Mouse (Mus musculus) limb, embryonic 15.5 days (tissue): Measurements from ENCODE around the gene Med29. TPM values are rescaled to one million over a fixed set of nuclear protein-coding genes. Genes with fewer than 3 reads are reported as not detected.

Source experiments
- ATAC-seq: fragments of 200-750 bp; cut with Nextera tagmentation; 2 replicates; pipeline ENCODE4 v1.8.0; 2017; ENCODE audit warnings: low read depth, moderate TSS enrichment; ENCODE audit not compliant: insufficient number of reproducible peaks, low FRiP score, low TSS enrichment
- H3K27ac ChIP-seq: fragments of 300-500 bp; sonication (generic); 2 replicates; pipeline ENCODE4 v1.5.1; 2015; ENCODE audit warnings: moderate library complexity, mild to moderate bottlenecking, inconsistent platforms
- H3K27me3 ChIP-seq: fragments of 300-500 bp; sonication (generic); 2 replicates; pipeline ENCODE4 v1.6.1; 2015; ENCODE audit warnings: inconsistent platforms
- H3K36me3 ChIP-seq: fragments of 300-500 bp; sonication (generic); 2 replicates; pipeline ENCODE4 v1.6.1; 2015; ENCODE audit warnings: inconsistent platforms
- H3K4me1 ChIP-seq: fragments of 300-500 bp; sonication (generic); 2 replicates; pipeline ENCODE4 v1.6.1; 2015; ENCODE audit warnings: inconsistent platforms
- H3K4me2 ChIP-seq: fragments of 300-500 bp; sonication (generic); 2 replicates; pipeline ENCODE4 v1.6.1; 2015; ENCODE audit warnings: mild to moderate bottlenecking, inconsistent platforms
- H3K4me3 ChIP-seq: fragments of 300-500 bp; sonication (generic); 2 replicates; pipeline ENCODE4 v1.5.1; 2015; ENCODE audit warnings: mild to moderate bottlenecking, inconsistent platforms
- H3K9ac ChIP-seq: fragments of 300-500 bp; sonication (generic); 2 replicates; pipeline ENCODE4 v1.6.1; 2015; ENCODE audit warnings: inconsistent platforms
- H3K9me3 ChIP-seq: fragments of 300-500 bp; sonication (generic); 2 replicates; pipeline ENCODE4 v1.6.1; 2016; ENCODE audit warnings: inconsistent platforms
- WGBS: fragments of 180-500 bp; shearing (Covaris S2); methylation state at CpG from one replicate; pipeline ENCODE4 v1.1.7; 2015; 5-methylcytosine and 5-hydroxymethylcytosine counted together
- polyA plus RNA-seq: library from polyadenylated mRNA; unstranded; fragments of >200 nt; fragmentation: Nextera tagmentation; extraction: Ambion mirVana; gene quantifications from 2 replicates; pipeline ENCODE4 v1.2.1, GENCODE M21; 2015

Gene Med29
- polyA plus RNA-seq, 1 experiment from 2014 or later, result 44.8 TPM

- Histone ChIP-seq H3K4me3 (no peak overlapping the region), H3K27me3 (no peaks in the 10 kb centered on the region), H3K4me1 (peaks cover 24% of the 10 kb centered on the region), H3K36me3 (no peaks in the 10 kb centered on the region), H3K4me2 (no peak overlapping the region), H3K9ac (no peak overlapping the region), H3K9me3 (no peaks in the 10 kb centered on the region), H3K27ac (peak overlapping the region; percentile 39)
- 21% methylated on average over 7 of the region's 7 CpGs for WGBS
- ATAC-seq, result no peak
Observed at GRCm38 (mm10) chr7:28341381-28341780, 51.1 kb downstream of the Med29 start.

GRCm38 (mm10) chr7:28339213-28339917 lies 53.1 kb downstream of the Med29 start:
- H3K4me1 ChIP-seq, result peaks cover 26% of the 10 kb centered on the region
- no peaks in the 10 kb centered on the region for H3K9me3 ChIP-seq
- H3K27me3 ChIP-seq, result no peaks in the 10 kb centered on the region
- H3K36me3 ChIP-seq, result no peaks in the 10 kb centered on the region
- H3K4me2 ChIP-seq, result peak overlapping the region; percentile 61
- peak overlapping the region; percentile 81 for H3K4me3 ChIP-seq
- 70% methylated on average over 19 of the region's 19 CpGs for WGBS
- ATAC-seq, result no peak
- H3K9ac ChIP-seq, result peak overlapping the region; percentile 49; the same call in 1 of the 2 replicates
- H3K27ac ChIP-seq, result peak overlapping the region; percentile 93

GRCm38 (mm10) chr7:28338108-28338998 lies 54.2 kb downstream of the Med29 start, which contains the start of gene Supt5:
Gene Supt5, minus strand, starts transcription at chr7:28338746.
- under 1% methylated on average over 77 of the region's 77 CpGs for WGBS
- no peaks in the 10 kb centered on the region for H3K36me3 ChIP-seq

More at GRCm38 (mm10) chr7:28338108-28338998, 54.2 kb downstream of the Med29 start, which contains the start of gene Supt5:
- H3K4me1 ChIP-seq, result peaks cover 25% of the 10 kb centered on the region; the same call in 1 of the 2 replicates
- ATAC-seq, result peak; percentile 97
- H3K4me3 ChIP-seq, result peak within 1 kb of the TSS; percentile 81
- H3K27me3 ChIP-seq, result no peaks in the 10 kb centered on the region
- peak within 1 kb of the TSS; percentile 61 for H3K4me2 ChIP-seq
- peak within 1 kb of the TSS; percentile 93 for H3K27ac ChIP-seq
- H3K9ac ChIP-seq, result peak within 1 kb of the TSS; percentile 97
- no peaks in the 10 kb centered on the region for H3K9me3 ChIP-seq

Other genes with a start within 250 kb of the Med29 start
- gene Fbl, start 223.0 kb downstream of the Med29 start, polyA plus RNA-seq, result 105 and 110 TPM in 2 replicates
- gene Dyrk1b, start 213.2 kb downstream of the Med29 start, polyA plus RNA-seq, result 9.2 and 11.7 TPM in 2 replicates
- 2.8 and 3.5 TPM in 2 replicates for gene Eid2, start 124.8 kb downstream of the Med29 start, polyA plus RNA-seq
- gene Eid2b, start 115.0 kb downstream of the Med29 start, polyA plus RNA-seq, result 12.6 and 12.8 TPM in 2 replicates
- 1.0 TPM in 1 of 2 replicates, not detected in the other for gene Selenov, start 101.5 kb downstream of the Med29 start, polyA plus RNA-seq
- gene Dll3, start 90.5 kb downstream of the Med29 start, polyA plus RNA-seq, result 0.35 and 0.53 TPM in 2 replicates
- gene Timm50, start 80.6 kb downstream of the Med29 start, polyA plus RNA-seq, result 115 and 126 TPM in 2 replicates
- gene Supt5, start 54.0 kb downstream of the Med29 start, polyA plus RNA-seq, result 95.3 and 98.0 TPM in 2 replicates
- gene Rps16, start 42.1 kb downstream of the Med29 start, polyA plus RNA-seq, result 822 and 1,022 TPM in 2 replicates
- gene Plekhg2, start 20.1 kb downstream of the Med29 start, polyA plus RNA-seq, result 54.4 and 54.8 TPM in 2 replicates
- gene Zfp36, start 12.5 kb downstream of the Med29 start, polyA plus RNA-seq, result 22.8 and 26.0 TPM in 2 replicates
- gene Paf1, start 243 bp upstream of the Med29 start, polyA plus RNA-seq, result 67.6 and 73.4 TPM in 2 replicates
- gene Gmfg, start 44.7 kb upstream of the Med29 start, polyA plus RNA-seq, result 18.1 and 19.3 TPM in 2 replicates
- 3.1 and 3.5 TPM in 2 replicates for gene Lrfn1, start 59.3 kb upstream of the Med29 start, polyA plus RNA-seq
- gene Ifnl2, start 117.7 kb upstream of the Med29 start, polyA plus RNA-seq, result not detected in 2 replicates
- not detected in 2 replicates for gene Ifnl3, start 130.1 kb upstream of the Med29 start, polyA plus RNA-seq
- not detected in 2 replicates for gene Sycn, start 148.2 kb upstream of the Med29 start, polyA plus RNA-seq
- gene Nccrp1, start 154.5 kb upstream of the Med29 start, polyA plus RNA-seq, result 1.6 and 2.3 TPM in 2 replicates
- 26.3 and 28.3 TPM in 2 replicates for gene Samd4b, start 205.4 kb upstream of the Med29 start, polyA plus RNA-seq
- gene Pak4, start 205.5 kb upstream of the Med29 start, polyA plus RNA-seq, result 33.7 and 34.9 TPM in 2 replicates
- gene Acp7, start 238.6 kb upstream of the Med29 start, polyA plus RNA-seq, result 1.8 and 1.9 TPM in 2 replicates